Mouse (Mus musculus) megakaryocyte, embryonic 14.5 days (primary cell): ENCODE results near the gene Galp. TPM values are rescaled to one million over a fixed set of nuclear protein-coding genes. Genes with fewer than 3 reads are reported as not detected.
"Not testable (repeated sequence)": the region's sequence is repeated elsewhere in the genome, so short reads cannot be mapped to it uniquely, and the experiment has no call there.

ENCODE experiments used
- H3K27me3 ChIP-seq: replicated peaks from 2 replicates; pipeline ENCODE3; 2012; ENCODE audit warnings: inconsistent platforms
- H3K36me3 ChIP-seq: replicated peaks from 2 replicates; pipeline ENCODE3; 2012; ENCODE audit warnings: low read length, inconsistent platforms, mixed read lengths
- H3K4me1 ChIP-seq: 2 replicates; pipeline ENCODE4 v1.6.1; 2012; ENCODE audit warnings: inconsistent platforms
- H3K4me3 ChIP-seq: replicated peaks from 2 replicates; pipeline ENCODE3; 2012; ENCODE audit warnings: moderate library complexity, mild to moderate bottlenecking, inconsistent platforms
- H3K9me3 ChIP-seq: 2 replicates; pipeline ENCODE4 v1.6.1; 2012; ENCODE audit warnings: inconsistent platforms
- FLI1 ChIP-seq: IDR thresholded peaks from 2 replicates; pipeline ENCODE4 v1.6.1; 2012; ENCODE audit warnings: low read length, inconsistent platforms, mixed read lengths
- GATA1 ChIP-seq: IDR thresholded peaks from 3 replicates; pipeline ENCODE4 v1.6.1; 2012; ENCODE audit warnings: mixed read lengths, low read length, inconsistent platforms, borderline replicate concordance
- polyA plus RNA-seq: library from polyadenylated mRNA; stranded (reverse); fragments of >175 nt; gene quantifications from 2 replicates; pipeline ENCODE4 v1.2.3, GENCODE M21; 2012; ENCODE audit warnings: low replicate concordance; ENCODE audit not compliant: insufficient read depth

Galp gene
- polyA plus RNA-seq, 1 experiment = not detected

DNA sequence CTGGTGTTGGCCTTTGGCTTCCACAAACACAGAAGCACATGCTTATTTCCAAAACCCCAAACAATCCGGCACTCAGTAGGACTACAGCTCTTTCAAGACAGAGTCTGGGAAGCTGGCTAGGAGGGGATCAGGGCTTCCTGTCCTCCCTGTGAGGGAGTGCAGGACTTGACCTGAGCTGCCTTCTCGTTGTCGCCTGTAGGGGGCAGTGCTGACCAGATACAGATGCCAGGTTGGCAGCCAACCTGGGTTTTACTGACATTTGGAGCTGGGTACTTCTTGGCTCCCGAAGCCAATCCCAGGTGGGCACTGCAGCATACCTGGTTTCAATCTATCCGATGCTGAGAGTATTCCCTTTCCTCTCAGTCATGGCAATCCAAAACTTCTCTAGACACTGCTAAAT is 16.3 kb downstream of the Galp start:
- no peak overlapping the region for H3K4me3 ChIP-seq
- no peaks in the 10 kb centered on the region for H3K4me1 ChIP-seq
- TF ChIP-seq FLI1 = no peak
- TF ChIP-seq GATA1 = no peak
- no peaks in the 10 kb centered on the region for H3K27me3 ChIP-seq
- H3K9me3 ChIP-seq = peaks cover 4% of the 10 kb centered on the region
- no peaks in the 10 kb centered on the region for H3K36me3 ChIP-seq

DNA sequence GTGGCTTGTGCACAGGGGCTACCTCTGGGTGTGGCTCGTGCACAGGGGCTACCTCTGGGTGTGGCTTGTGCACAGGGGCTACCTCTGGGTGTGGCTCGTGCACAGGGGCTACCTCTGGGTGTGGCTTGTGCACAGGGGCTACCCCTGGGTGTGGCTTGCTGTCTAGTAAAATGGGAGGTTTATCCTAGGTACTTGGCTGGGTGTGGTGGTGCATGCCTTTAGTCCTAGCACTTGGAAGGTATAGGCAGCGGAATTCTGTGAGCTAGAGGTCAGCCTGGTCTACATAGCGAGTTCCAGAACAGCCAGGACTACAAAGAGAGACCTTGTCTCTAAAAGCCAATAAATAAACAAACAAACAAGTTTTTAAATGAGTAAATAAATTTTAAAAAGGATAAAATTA is 17.8 kb downstream of the Galp start:
- not testable (repeated sequence) for H3K27me3 ChIP-seq, H3K9me3 ChIP-seq, H3K4me1 ChIP-seq, H3K4me3 ChIP-seq, H3K36me3 ChIP-seq

DNA sequence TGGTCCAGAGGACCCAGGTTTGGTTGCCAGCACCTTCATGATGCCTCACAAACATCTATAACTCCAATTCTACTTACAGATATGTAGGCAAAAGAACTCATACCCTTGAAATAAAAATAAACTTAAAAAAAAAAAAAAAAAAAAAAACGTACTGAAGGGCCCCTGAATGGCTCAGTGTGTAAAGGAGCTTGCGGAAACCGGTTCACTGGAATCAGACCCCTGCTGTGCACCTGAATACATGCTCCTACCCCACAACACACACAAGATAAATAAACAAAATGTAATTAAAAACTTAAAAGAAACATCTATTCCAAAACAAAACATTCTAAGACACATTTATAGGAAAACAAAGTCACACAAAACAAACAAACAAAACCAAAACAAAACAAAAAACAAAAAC is 23.3 kb downstream of the Galp start:
- TF ChIP-seq GATA1 = no peak
- no peak for TF ChIP-seq FLI1
- no peaks in the 10 kb centered on the region for H3K36me3 ChIP-seq
- no peaks in the 10 kb centered on the region for H3K4me1 ChIP-seq
- H3K4me3 ChIP-seq = no peak overlapping the region
- H3K27me3 ChIP-seq = no peaks in the 10 kb centered on the region
- peaks cover 13% of the 10 kb centered on the region for H3K9me3 ChIP-seq

DNA sequence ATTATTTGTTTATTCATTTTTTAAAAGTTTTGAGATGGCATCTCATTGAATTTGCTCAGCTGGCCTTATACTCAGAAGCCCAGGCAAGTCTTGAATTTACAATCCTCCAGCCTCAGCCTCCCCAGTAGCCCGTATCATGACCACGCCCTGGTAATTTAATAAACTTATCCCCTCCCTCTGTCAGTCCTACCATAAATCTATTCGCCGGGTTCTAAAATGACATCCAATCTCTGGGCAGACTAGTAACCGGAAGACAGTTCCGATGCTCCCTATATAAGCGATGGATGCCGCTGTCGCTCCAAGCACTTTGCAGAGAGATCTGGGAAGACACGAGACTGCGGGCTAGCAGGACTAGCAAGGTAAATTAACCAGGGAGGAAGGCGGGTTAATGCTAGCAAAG is 25.1 kb downstream of the Galp start, which contains the start of gene Zscan5b:
Zscan5b (plus strand) TSS at position 301 of the 400 bp plus-strand sequence.
- no peak for TF ChIP-seq FLI1
- TF ChIP-seq GATA1 = no peak
- no peak within 1 kb of the TSS for H3K4me3 ChIP-seq
- no peaks in the 10 kb centered on the region for H3K27me3 ChIP-seq
- peaks cover 17% of the 10 kb centered on the region for H3K9me3 ChIP-seq
- H3K36me3 ChIP-seq = no peaks in the 10 kb centered on the region
- H3K4me1 ChIP-seq = no peaks in the 10 kb centered on the region

DNA sequence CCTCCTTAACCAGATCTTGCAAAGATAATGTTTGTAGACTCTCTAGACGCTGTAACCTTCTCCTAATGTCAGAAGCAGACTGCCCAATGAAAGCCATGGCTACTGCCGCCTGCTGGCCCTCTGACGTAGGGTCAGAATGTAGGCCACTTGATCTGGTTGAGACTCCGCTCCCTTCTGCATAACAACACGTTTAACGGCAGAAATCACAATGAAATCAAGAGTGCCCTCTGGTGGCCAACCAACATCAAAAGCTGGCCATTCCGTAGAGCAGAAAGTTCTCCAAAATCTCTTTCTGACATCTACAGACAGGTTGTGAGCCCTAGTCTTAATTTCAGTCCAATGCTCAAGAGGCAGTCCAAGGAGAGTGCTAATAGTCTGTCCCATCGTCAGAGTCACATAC is 31.6 kb downstream of the Galp start:
- not testable (repeated sequence) for H3K4me1 ChIP-seq, H3K27me3 ChIP-seq, H3K4me3 ChIP-seq, H3K36me3 ChIP-seq
- peaks cover 35% of the 10 kb centered on the region for H3K9me3 ChIP-seq

DNA sequence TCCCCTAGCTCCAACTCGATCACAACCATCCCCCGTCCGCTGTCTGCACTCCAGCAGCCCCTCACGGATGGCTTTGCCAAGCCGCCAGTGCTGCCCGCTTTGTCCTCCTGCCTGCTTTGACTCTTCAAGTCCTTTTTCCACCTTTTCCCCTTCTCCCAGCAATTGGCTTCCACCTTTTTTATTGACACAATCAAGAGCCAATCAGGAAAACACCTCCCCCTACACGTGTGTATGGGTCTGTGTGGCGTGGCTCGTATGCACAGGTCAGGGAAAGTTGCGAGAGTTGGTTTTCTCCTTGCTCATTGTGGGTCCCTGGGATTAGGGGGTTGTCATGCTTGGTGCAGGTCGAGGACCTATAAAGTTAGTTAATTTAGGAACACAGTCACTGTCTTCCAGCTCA is 42.9 kb downstream of the Galp start:
- H3K9me3 ChIP-seq = no peaks in the 10 kb centered on the region
- TF ChIP-seq FLI1 (no peak), GATA1 (no peak)
- no peaks in the 10 kb centered on the region for H3K36me3 ChIP-seq
- peaks cover 5% of the 10 kb centered on the region for H3K27me3 ChIP-seq
- H3K4me1 ChIP-seq = no peaks in the 10 kb centered on the region
- H3K4me3 ChIP-seq = no peak overlapping the region

DNA sequence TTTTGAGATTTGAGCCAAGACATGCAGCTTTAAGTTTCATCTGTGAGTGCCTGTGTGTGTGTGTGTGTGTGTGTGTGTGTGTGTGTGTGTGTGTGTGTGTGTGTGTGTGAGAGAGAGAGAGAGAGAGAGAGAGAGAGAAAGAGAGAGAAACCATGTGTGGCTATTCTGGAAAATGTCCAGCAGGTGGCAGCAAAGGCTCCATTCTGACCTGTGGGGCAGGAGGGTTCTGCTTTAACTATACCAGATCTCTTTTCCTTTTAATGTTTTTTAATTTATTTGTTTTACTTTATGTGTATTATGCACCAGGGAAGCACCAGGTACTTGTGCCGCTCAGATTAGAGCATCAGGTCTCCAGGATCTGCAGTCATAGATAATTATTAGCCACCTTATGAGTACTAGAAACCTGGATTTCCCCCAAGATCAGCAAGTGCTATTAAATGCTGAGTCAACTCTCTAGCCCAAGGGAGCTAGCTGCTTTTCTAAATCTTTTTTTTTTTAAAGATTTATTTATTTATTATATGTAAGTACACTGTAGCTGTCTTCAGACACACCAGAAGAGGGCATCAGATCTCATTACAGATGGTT is 44.0 kb downstream of the Galp start:
- H3K36me3 ChIP-seq, H3K4me1 ChIP-seq, H3K4me3 ChIP-seq, H3K9me3 ChIP-seq, H3K27me3 ChIP-seq: not testable (repeated sequence)

DNA sequence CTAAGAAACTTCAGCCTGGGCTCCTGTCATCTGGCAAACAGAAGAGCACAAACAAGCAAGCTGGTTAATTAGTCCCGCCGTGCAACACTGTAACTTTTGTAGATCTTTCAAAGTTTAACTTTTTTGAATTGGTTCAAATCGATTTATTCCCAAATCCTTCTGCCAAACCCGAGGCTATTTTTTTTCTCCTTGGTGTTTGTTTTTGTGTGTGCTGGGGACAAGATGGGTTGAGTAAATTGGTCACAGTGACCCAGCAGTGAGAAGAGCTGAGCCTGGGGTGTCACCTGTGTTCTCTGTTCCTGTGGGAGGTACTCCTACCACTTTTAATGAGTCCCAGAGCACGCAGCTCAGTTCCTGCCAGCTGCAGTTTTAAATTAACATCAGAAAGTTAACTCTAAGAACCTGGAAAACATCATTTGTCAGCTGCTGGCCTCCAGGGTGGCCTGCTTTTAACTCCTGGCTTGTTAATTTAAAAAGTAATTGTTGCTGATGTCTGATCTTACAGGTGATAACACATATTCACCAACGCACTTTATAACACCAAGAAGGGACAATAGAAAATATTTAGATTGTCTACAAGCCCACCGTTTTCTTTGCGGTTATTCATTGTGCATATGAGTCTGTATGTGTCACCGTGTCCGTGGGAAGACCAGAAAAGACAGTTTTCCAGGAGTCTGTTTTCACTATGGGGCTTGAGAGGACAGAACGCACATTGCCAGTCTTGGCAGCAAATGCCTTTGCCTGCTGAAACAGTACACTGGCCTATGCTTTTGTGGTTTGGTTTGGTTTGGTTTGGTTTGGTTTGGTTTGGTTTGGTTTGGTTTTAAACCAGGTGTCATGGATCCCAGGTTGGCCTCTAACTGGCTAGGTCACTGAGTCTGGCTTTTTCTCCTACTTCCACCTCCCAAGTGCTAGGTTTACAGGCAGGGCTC is 47.7 kb downstream of the Galp start:
- no peaks in the 10 kb centered on the region for H3K9me3 ChIP-seq
- no peaks in the 10 kb centered on the region for H3K36me3 ChIP-seq
- no peak overlapping the region for H3K4me3 ChIP-seq
- no peaks in the 10 kb centered on the region for H3K4me1 ChIP-seq
- TF ChIP-seq FLI1 (no peak), GATA1 (no peak)
- H3K27me3 ChIP-seq = peaks cover 2% of the 10 kb centered on the region

DNA sequence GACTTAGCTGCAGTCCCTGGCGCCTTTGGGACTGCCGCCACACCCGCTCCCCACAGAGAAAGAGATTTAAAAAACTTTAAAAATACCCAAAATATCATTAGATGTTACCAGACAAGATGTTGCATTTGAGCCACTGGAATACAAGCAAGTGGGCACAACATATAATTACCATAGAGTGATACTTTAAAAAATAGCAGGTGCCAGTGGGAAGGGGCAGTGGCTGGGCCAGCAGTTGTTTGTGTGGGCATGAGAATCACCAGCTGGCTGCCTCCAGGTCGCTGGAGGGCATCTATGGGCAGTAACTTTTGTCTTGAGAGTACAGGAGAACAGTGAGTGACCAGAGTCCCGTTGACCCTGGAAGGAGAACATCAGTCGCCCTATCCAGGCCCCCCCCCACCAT is 55.5 kb downstream of the Galp start, which contains the start of gene Epp13:
Epp13 (plus strand) TSS at position 301 of the 400 bp plus-strand sequence.
- no peak within 1 kb of the TSS for H3K4me3 ChIP-seq
- peaks cover 10% of the 10 kb centered on the region for H3K9me3 ChIP-seq
- TF ChIP-seq GATA1 = no peak
- no peak for TF ChIP-seq FLI1
- H3K4me1 ChIP-seq = no peaks in the 10 kb centered on the region
- no peaks in the 10 kb centered on the region for H3K27me3 ChIP-seq
- no peaks in the 10 kb centered on the region for H3K36me3 ChIP-seq

DNA sequence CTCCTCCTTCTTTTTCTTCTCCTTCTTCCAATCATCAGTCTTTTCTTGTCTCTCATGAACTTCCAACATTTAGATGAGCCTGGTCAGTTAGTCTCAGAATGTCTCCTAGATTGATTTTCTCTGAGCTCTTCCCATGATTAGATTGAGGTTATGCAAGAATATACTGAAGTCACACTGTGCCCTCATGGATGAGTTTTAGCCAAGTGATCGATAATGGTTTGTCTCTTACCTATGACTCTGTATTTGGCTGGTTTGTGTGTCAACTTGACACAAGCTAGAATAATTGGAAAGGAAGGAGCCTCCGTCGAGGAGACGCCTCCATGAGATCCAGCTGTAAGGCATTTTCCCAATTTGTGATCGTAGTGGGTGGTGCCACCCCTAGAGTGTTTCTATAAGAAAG is 57.6 kb downstream of the Galp start:
- peaks cover 12% of the 10 kb centered on the region for H3K9me3 ChIP-seq
- TF ChIP-seq GATA1 (no peak), FLI1 (no peak)
- no peaks in the 10 kb centered on the region for H3K4me1 ChIP-seq
- peaks cover 3% of the 10 kb centered on the region for H3K27me3 ChIP-seq
- no peaks in the 10 kb centered on the region for H3K36me3 ChIP-seq
- H3K4me3 ChIP-seq = no peak overlapping the region
